Mouse (Mus musculus): ENCODE results near the gene Gins1.
"Not testable (repeated sequence)": the region's sequence is repeated elsewhere in the genome, so short reads cannot be mapped to it uniquely, and the experiment has no call there.

Gins1 gene

GRCm38 (mm10) chr2:150909429-150910039 lies 4.3 kb downstream of the Gins1 start:
- in situ Hi-C loops (cut with MseI, MboI), result no loop called here

GRCm38 (mm10) chr2:150910295-150910881 lies 5.2 kb downstream of the Gins1 start:
- in situ Hi-C loops (cut with MseI, MboI), result no loop called here

GRCm38 (mm10) chr2:150914781-150915515 lies 9.7 kb downstream of the Gins1 start:
- in situ Hi-C loops (cut with MseI, MboI), result no loop called here

- in situ Hi-C loops (cut with MseI, MboI), result no loop called here
Measured at GRCm38 (mm10) chr2:150915786-150916185, 10.6 kb downstream of the Gins1 start.

GRCm38 (mm10) chr2:150918720-150919119 lies 13.5 kb downstream of the Gins1 start:
- in situ Hi-C loops (cut with MseI, MboI), result no loop called here

GRCm38 (mm10) chr2:150920543-150920942 lies 15.3 kb downstream of the Gins1 start:
- in situ Hi-C loops (cut with MseI, MboI), result no loop called here

- in situ Hi-C loops (cut with MseI, MboI), result no loop called here
Measured at GRCm38 (mm10) chr2:150921697-150922096, 16.5 kb downstream of the Gins1 start.

GRCm38 (mm10) chr2:150922165-150922564 lies 17.0 kb downstream of the Gins1 start:
- in situ Hi-C loops (cut with MseI, MboI), result no loop called here

- in situ Hi-C loops (cut with MseI, MboI), result no loop called here
Measured at GRCm38 (mm10) chr2:150923026-150923425, 17.8 kb downstream of the Gins1 start.

GRCm38 (mm10) chr2:150923505-150923904 lies 18.3 kb downstream of the Gins1 start:
- in situ Hi-C loops (cut with MseI, MboI), result no loop called here

GRCm38 (mm10) chr2:150927038-150927720 lies 22.0 kb downstream of the Gins1 start:
- in situ Hi-C loops (cut with MseI, MboI), result no loop called here

GRCm38 (mm10) chr2:150929156-150929555 lies 24.0 kb downstream of the Gins1 start:
- in situ Hi-C loops (cut with MseI, MboI), result no loop called here

GRCm38 (mm10) chr2:150930806-150931205 lies 25.6 kb downstream of the Gins1 start:
- in situ Hi-C loops (cut with MseI, MboI), result no loop called here

- in situ Hi-C loops (cut with MseI, MboI), result no loop called here
Measured at GRCm38 (mm10) chr2:150933482-150933881, 28.3 kb downstream of the Gins1 start.

- in situ Hi-C loops (cut with MseI, MboI), result no loop called here
Measured at GRCm38 (mm10) chr2:150934659-150935058, 29.5 kb downstream of the Gins1 start.

- in situ Hi-C loops (cut with MseI, MboI), result no loop called here
Measured at GRCm38 (mm10) chr2:150944017-150944416, 38.8 kb downstream of the Gins1 start.

- in situ Hi-C loops (cut with MseI, MboI), result not testable (repeated sequence)
Measured at GRCm38 (mm10) chr2:150947341-150947740, 42.1 kb downstream of the Gins1 start.

- in situ Hi-C loops (cut with MseI, MboI), result not testable (repeated sequence)
Measured at GRCm38 (mm10) chr2:150947880-150948611, 42.8 kb downstream of the Gins1 start.

GRCm38 (mm10) chr2:150948786-150949185 lies 43.6 kb downstream of the Gins1 start:
- in situ Hi-C loops (cut with MseI, MboI), result no loop called here

- in situ Hi-C loops (cut with MseI, MboI), result no loop called here
Measured at GRCm38 (mm10) chr2:150949652-150950051, 44.5 kb downstream of the Gins1 start.

- in situ Hi-C loops (cut with MseI, MboI), result no loop called here
Measured at GRCm38 (mm10) chr2:150950056-150950455, 44.9 kb downstream of the Gins1 start.

GRCm38 (mm10) chr2:150951201-150951600 lies 46.0 kb downstream of the Gins1 start:
- in situ Hi-C loops (cut with MseI, MboI), result no loop called here
